Mouse (Mus musculus) frontal cortex, postnatal 14 days (tissue): ENCODE data around the gene Dst.

Experiments used
- DNase-seq, 2 experiments: peaks; one replicate each; pipeline ENCODE4 v3.0.0; 2022; ENCODE audit warnings: low spot score in 2 of 2

Dst gene

DNA sequence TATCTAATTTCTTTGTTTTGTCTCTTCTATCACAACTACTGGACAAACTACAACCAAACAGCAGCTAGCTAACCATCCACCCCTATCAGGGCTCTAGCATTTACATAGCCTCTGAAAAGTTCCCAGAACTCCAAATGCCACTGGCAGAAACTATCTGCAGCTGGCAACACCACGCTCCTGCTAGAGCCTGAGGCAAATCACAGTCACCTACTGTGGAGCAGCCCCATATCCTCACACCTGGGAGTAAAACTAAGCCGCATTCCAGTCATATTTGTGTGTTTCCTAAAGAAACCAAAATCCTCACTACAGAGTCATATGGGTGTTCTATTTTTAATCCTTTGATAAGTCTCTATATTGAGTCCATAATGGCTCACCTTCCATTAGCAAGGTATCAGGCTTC, 194.6 kb downstream of the Dst start:
- DNase-seq: no peak

DNA sequence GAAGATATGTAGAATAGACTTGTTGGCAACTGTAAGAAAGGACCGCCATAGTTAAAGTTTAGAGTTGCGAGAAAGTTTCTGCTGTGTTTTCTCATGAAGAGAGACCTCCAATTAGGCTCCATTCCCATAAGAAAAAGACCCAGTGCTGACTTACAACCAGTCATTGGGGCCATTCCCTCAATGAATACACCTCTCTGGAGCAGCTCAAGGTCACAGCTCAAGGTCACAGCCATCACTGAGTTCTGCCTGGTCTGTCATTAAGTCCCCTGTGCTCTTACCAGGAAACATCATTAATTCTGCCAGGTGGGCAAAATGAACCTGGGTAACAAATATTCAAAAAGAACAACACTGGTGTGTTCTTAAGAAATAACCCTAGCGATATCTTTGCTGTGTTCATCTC, 195.2 kb downstream of the Dst start:
- DNase-seq: no peak

DNA sequence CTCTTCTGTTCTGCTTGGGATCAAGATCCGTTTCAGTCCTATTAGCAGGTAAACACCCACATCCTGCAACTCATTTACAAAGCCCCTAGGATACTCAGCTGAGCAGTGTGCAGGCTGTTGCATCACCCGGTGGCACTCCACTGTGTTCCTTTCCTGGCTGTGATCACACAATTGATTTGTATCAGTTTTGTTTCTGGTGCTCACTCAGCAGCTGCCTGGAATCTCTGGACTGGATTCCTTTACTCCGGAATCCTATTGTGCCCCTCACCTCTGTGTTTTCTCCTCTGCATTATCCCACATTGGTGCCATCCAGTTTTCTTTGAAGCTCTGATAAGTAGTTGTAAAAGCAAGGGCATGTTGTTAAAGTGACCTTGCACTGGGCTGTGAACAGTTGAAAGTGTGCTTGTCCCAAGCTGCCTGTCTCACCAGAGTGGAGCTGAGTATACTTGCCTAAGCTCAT, 195.7 kb downstream of the Dst start:
- DNase-seq: no peak

DNA sequence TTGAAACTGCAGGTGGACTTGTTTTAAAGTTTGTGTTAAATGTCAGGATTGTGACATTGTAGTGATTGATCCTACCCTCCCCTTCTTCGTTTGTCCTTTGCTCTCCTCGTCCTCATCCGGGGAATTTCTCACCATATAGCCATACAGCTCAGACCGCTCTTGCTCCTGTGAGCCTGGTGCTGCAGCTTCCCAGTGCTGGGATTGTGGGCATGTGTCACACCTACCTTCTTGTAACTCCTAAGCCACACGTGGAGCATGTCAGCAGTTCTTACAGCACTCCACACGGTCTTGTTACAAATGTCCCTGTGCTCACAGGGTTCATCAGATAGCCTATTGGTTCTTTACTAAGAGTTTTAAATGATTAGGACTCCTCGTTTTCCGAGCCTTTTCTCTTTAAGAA, 196.8 kb downstream of the Dst start:
- DNase-seq: no peak

DNA sequence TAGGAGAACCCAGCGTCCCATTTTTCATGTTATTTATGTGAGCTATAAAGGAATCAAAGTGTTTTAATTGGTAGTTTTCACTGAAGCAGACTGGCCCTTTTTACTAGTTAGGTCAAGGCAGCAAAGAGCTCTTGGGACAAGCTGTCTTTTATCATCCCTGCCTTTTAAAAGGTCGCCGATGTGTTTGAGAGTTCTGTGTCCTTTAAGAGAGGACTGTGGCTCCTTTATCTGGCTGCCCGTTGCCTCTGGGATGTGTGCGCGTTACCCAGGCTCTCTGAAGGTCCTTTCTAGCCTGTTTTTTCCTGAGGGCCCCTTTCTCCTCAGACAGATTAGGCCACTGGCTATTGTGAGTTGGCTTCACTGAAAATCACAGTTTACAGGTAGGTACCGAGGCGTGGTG, 198.6 kb downstream of the Dst start:
- DNase-seq: no peak

DNA sequence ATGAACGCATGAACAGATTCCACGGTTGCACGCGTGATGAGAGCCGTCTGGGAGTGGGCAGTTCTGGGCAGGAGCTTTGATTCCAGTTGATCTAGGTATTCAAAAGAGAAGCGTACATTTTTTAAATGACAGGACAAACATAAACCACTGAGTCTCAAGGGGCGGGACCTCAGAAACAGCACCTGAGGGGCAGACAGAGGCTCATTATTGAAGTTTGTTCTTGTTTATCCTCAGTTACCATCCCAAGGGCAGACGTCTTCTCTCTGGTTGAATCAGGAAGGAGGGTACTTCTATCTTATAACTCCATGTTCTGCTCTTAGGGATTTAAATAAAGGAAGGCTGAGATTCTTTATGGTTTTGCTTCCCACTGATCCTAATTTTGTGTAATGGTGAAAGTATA, 199.1 kb downstream of the Dst start:
- DNase-seq: no peak

DNA sequence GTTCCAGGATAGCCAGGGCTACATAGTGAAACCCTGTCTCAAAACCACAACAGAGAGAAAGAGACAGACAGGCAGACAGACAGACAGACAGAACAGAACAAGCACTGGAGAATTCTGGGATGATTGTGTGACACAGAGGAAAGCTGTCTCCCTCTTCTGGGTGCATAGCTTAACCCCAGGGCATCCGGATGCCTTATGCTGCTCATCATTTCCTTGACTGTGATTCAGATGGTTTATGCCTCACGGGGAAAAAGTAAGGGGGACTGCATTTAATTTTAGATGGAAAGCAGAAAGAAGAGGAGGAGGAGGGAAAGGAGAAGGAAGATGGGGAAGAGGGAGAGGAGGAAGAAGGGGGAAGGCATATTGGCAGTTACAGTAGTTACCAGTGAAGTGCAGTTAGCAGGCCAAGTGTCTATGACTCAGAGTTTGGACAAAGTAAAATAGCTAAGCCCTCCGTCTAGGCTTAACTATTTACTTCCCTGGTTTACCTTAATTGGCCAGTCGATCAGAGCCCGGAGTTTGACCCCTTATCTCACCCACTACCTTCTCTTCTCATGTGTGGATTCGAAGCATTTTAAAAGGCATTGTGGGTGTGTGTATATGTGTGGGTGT, 201.7 kb downstream of the Dst start:
- no peak for DNase-seq

DNA sequence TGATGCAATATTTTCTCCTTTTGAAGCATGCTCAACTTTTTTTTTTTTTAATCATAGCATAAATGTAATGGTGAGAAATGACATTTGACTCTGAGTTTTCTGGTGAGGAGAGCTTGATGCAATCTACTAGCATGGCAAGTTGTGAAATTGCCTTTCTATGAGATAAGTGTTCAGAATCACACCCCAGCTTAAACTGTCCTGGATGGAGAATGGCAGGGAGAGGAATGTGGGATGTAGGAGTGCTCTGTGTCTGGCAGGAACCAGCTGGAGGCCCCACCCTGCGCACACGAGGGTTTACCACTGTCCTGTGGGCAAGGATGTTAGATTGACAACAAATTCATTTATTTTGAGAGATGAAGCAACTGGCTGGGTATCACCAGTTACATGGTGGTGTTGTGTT, 202.8 kb downstream of the Dst start:
- DNase-seq: no peak

DNA sequence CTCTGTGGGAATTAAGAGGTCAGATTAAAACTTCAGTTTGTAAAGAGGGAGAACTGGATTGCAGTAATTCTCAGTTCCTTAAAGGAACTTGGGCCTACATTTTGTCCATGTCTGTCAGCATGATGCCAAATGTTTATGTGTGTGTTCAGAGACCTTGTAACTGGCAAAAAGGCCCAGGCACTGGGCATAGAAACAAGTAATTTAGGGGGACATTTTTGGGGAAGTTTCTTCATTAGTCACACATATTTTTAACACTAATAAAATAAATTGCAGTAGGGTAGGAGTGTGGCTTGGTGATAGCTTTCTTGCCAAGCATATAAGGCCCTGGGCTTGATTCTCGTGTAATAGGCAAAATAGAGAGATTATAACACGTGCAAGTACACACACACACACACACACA, 203.9 kb downstream of the Dst start:
- no peak for DNase-seq

DNA sequence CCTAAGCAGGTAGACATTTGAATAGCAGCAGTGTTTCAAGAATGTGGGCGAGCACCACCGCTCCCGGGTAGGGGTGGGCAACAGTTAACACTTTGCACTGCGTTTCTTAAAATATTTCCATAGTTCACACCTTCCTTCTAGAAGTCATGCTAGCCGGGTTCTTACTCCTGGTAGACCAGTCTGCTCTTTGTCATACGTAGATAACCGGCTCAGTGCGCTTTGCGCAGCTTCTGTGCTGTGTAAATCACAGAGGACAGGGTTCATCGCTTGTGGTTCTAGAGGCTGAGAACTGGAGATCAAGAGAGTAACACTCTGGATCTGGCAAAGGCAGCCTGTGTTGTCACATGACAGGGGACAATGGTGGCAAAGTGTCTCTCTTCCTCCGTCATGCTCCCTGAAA, 208.4 kb downstream of the Dst start:
- DNase-seq: no peak

DNA sequence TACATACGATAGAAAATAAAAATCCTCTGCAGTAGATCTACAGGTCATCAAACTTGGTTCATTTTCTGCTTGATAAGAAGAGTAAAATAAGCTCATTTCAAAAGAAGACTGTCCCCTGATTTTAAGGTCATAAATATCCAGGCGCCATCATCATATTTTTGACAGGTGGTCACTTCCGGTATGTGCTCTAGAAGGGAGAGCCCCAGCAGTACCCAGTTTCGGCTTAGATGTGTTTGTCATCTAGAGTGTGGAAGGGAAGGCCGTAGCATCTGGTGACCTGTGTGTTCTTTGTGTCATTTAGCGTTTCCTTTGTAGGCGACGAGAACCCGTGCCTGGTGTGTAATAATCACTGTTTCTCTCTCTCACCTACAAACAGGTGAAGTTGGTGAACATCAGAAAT, 209.0 kb downstream of the Dst start:
- no peak for DNase-seq

DNA sequence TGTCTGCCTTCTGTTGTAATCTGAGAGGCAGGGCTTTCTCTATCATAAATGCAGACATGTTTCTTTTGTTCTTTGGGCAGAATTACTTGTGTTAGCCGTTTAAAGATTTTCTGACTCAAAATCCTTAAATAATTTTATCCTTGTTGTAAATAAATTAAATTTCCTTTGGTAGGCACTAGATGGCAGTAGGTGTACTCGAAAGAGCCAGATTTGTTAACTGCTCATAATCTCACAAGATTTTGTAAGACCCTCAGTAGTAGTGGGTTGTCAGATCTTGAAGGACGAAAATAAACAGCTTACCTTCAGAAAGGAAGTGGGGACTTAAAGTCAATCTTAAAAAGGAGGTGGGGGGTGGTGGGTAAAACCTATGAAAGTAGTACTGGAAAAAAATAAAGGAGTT, 209.7 kb downstream of the Dst start:
- DNase-seq: no peak

DNA sequence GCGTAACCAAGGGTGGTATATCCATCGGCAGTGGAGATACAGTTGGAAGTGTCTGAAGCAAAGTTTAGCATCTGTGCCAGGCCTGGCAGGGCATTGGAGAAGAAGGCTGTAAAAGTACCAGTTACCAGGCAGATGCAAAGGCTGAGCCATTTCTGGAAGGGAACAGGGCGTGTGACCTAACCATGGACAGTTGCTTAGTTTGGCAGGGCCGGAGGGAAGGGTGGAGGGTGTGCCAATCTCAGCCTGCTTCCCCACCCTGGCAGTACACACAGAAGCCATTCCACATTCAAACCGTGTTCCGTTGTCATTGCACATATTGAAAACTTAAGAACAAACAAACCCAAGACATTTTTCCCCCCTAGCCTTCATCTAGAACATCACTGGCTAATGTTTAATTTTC, 212.0 kb downstream of the Dst start:
- no peak for DNase-seq

DNA sequence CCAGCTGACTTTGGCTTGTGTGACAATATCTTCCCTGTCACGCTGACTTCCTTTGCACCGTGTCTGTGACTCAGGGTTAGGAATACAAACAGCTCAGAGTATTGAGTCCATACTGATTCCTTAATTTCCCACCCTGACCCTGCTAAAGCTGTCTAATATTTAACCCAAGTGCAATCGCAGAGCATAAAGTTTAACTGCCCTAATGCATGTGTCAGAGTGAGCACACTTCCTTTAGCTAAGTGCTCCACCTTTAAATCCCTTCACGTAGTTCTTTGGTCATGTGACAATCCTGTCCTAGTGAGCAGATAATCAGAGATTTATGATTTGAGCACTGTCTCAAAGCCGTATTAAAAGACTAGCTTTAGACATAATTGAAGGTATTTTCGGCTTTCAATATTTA, 212.6 kb downstream of the Dst start:
- no peak for DNase-seq

DNA sequence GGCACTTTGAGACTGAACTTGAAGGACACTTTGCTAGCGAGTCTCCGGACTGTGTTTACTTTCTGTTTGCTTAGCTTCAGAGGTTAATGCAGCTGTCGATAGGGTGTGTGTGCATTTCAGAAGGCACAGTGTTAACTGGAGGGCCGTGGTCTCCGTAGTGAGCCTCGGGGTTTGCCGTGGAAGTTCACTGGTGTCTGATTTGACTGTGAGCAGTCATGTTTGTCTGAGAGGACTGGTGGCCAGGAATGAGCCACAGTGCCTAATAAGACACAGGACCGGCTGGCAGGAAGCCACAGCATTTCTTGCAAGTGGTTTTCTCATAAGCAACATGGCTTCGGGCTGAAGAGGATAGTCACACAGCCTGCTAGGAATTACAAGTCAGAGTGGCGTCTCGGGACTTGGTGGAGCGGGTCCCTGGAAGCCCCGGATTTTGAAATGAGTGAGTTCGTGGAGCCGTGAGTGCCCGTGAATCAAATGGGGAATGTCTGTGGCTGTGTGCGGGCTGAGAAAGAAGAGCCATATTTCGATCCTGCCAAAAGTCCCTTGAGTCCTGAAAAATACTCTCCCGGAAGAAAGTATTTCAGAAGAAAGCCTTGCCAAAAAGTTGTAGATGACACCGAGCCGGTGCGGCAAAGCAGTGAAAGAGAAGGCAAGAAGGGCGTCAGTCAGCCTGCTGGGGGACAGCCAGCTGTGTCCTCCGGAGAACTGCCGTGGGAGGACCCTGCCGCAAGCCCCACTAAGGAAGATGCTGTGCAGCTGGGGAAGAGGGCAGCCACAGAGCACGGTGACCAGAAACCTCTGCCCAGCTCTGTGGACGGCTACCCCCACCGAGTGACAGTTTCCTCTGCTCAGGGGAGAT, 213.4 kb downstream of the Dst start:
- DNase-seq: no peak

DNA sequence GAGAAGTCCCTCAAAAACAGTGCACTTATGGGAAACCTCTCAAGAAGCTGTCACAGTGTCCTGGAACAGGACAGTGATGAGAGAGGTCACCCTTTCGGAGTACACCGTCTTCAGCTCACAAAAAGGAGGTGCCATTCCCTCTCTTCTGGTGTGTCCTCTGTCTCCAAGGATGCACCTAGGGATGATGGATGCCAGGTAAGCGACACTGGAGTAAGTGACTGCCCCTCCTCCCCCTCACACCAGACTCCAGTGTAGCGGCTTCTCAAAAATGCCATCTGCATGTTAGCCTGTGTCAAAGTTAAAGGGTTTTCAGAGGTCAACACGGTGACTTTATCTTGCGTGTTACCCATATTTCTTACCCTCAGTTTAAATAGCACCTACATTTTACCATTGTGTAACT, 214.2 kb downstream of the Dst start:
- no peak for DNase-seq

DNA sequence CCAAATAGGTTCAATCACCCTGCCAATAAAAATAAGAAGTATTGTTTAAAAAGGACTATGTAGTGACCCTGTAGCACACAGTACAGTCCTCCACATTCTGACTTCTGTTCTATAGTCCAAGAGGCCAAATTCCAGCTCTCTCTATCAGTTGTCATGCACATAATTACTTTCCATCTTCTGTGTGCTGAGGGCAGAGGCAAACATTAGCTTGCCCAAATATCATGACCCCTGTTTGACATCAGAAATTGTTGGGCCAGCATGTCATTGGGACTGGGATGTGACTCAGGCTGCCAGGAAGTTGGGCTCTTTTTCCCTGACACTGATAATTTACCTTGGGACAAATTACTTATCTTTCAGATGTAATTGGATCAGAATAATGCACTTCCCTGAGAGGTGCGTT, 214.9 kb downstream of the Dst start:
- no peak for DNase-seq

DNA sequence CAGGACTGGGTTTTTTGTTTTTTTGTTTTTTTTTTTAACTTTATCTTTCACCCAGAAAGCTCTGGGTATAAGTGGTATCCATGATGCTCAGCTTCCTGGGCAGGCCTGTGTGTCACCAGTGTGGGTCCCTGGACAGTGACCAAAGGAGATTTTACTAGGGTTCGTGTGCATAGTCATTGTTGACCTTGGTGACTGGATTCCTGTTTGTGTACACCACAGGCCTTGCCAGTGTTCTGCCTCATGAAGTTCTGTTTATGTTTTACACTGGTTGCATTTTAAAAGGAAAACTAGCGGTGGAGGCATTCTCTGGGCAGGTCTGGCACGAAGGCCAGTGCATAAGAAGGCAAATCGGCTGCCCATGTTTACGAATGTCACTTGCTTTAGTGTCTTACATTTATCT, 215.3 kb downstream of the Dst start:
- no peak for DNase-seq

DNA sequence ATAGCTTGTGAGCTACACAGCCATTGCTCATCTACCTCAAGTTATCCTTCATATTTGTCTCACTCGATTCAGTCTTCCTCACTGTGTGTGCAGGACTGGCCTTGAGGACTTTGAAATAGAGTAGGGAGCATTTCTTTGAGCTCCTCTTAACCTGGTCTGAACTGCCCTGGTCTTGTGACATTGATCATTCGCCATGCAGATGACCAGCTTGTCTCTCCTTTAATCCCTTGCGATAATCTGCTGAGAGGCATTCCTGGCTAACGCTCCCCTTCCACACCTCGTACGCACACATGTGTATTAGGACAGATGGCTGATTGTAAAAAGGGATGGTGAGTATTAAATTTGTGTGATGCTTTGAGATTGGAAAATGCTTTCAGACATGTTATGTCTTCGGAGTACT, 216.4 kb downstream of the Dst start:
- no peak for DNase-seq

DNA sequence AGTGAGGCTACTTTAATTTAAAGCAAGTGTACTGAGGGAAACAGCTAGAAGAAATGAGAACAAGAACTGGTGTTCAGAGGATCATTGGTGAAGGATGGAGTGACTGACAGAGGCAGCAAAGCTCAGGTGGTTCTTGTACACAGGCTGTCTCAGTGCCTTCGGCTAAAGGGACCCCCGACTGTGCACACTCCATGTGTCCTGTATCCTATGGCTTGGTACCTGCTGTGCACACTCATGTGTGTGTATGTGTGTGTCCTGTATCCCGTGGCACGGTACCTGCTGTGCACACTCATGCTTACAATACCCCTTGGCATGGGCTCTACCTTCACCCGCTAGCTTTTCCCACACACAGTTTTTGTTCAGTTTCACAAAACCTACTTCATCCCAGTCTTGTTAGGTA, 217.1 kb downstream of the Dst start:
- DNase-seq: no peak

DNA sequence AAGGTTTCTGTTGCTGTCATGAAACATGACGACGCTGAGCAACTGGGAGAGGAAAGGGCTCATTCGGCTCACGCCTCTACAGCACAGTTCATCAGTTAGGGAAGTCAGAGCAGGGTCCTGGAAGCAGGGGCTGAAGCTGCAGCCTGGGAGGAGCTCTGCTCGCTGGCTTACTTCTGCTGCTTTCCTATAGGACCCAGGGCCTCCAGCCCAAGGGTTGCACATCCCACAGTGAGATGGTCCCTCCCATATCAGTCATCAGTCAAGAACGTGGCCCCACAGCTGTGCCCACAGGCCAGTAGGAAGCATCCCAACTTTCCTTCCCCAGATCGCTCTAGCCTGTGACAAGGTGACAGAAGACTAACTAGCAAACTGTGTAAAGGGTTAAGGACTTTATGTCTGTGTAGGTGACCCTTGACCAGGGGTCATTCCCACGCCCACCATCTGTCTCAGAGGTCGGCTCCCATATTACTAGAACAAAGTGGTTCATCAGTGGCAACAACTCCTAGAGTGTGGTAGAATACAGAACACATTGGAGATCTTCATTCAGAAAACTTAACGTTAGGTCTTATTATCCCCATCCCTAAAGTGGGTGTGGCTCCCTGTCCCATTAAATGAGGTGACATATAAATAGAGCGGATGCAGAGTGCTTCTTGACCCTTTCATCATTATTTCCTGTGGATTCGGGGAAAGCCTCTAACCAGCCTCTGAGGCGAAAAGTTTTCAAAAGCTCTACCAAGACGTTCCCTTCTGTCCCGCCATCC, 219.9 kb downstream of the Dst start:
- DNase-seq: no peak

DNA sequence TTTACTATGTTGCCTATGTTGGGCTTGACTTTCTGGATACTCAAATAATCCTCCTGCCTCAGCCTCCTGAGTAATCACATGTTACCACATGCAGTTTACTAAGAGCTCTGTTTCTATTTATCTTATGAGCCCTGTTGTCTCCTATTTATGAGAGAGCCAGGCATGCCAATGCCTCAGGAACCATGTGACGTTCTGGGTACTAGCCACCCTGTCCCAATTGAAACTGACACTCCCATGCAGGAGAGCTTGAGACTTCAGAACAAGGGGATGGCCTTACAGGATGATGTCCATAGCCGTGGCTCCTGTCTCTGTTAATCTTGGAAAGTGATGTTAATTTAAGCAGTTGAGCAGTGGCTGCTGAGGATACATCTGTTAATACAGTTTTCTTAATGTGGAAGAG, 220.8 kb downstream of the Dst start:
- no peak for DNase-seq

DNA sequence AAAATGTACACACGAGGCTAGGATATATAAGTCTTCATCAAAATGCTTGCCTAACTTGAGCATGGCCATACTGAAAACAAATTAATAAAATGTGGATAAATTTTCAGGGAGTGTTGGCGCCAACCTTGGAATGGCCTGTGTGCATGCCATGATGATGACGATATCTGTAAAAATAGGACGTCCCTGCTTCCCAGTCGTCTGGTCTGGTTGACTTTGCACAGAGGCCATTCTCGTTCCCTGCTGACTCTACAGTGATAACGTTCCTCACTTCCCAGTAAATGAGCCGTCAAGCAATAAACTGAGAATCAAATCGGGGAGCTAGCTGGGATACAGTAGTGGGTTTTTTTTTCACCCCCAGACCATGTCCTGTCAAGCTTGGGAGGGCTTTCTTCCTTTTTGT, 221.7 kb downstream of the Dst start:
- no peak for DNase-seq
